Mouse (Mus musculus) CD4-positive helper T cell, adult 2 months (primary cell): ENCODE measurements around the gene Tgfbr1.

Experiments
- DNase-seq: peaks from one replicate; pipeline ENCODE4 v3.0.0-alpha.2; 2012; ENCODE audit warnings: low read depth, missing footprints, low spot score

The Tgfbr1 gene

GRCm38 (mm10) chr4:47352803-47353388, at the start of gene Tgfbr1:
Gene Tgfbr1, plus strand, starts transcription at chr4:47353222.
- peak; percentile 96 for DNase-seq

- DNase-seq: peak; percentile 65
These were observed 49.6 kb upstream of the Tgfbr1 start for GRCm38 (mm10) chr4:47303340-47303998.

- DNase-seq: peak; percentile 48
These were observed 43.0 kb upstream of the Tgfbr1 start for GRCm38 (mm10) chr4:47309886-47310625.

GRCm38 (mm10) chr4:47310812-47311211, 42.2 kb upstream of the Tgfbr1 start:
- DNase-seq: peak; percentile 43

DNA sequence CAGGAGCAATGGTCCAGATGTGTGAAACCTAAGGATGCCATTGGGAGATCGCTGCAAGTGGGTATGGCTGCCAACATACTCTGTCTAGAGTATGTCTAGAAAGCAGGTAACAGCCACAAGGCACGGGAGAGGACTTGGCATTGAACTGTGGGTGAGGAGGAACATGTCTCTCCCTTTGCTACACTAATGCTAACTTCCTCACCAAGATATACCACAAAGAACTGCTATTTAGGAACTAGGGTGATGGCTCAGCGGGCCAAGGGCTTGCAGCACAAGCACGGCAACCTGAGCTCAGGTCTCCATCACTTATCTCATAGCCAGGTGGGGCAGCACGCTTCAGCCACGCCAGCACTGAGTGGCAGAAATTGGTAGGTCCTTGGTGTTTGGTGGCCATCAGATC, 41.6 kb upstream of the Tgfbr1 start:
- no peak for DNase-seq

GRCm38 (mm10) chr4:47311929-47312328, 41.1 kb upstream of the Tgfbr1 start:
- DNase-seq: no peak

GRCm38 (mm10) chr4:47312676-47313075, 40.3 kb upstream of the Tgfbr1 start:
- no peak for DNase-seq

DNA sequence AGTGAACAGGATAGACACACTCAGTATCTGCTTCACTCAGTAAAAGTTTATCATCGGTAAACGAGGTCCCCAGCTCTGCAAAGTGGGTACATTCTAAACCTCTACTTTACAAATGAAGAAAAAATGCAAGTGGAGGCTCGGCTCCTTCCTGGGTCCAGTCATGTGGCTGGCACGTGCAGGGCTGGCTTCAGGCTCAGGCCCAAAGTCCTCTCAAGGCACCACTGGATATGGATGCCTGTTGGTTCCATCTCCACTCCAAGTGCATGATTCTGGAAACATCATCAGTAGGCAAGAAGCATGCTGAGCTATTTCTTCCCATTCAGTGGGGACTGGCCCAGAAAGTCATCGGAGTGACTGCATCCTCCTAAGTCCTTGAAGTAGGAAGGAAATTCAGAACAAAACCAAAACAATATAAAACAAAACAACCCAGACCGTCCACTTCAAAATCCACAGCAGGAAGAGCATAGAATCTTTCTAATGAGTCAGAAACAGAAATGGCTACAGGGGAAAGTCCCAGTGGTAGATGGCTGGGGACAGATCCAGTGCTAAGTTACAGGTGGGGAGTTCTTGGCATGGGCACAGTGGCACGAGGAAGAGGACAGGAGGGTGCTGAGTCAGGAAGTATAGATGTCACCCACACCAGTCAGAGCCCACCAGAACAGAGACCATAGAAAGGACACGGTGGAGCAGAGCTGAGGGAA, 39.2 kb upstream of the Tgfbr1 start:
- peak; percentile 38 for DNase-seq

DNA sequence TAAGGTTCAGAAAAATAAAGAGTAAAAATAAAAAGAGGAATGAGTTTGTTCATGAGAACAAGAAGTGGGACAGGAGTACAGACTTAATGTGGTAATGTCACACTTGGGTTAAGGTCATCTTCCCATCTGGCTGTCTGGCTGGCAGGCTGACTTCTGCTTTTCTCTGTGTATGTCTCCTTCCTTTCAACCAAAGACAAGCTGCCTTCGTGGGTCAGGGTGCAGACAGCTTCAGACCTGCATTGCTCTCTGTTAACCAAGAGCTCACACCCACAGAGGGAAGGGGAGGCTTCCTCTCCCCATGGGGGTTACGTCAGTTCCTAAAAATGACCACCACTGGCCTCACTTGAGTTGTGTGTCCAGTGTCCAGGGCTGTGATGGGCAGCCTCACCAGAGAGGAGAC, 37.6 kb upstream of the Tgfbr1 start:
- DNase-seq: no peak

- no peak for DNase-seq
These were observed 36.6 kb upstream of the Tgfbr1 start for GRCm38 (mm10) chr4:47316432-47316831.

DNA sequence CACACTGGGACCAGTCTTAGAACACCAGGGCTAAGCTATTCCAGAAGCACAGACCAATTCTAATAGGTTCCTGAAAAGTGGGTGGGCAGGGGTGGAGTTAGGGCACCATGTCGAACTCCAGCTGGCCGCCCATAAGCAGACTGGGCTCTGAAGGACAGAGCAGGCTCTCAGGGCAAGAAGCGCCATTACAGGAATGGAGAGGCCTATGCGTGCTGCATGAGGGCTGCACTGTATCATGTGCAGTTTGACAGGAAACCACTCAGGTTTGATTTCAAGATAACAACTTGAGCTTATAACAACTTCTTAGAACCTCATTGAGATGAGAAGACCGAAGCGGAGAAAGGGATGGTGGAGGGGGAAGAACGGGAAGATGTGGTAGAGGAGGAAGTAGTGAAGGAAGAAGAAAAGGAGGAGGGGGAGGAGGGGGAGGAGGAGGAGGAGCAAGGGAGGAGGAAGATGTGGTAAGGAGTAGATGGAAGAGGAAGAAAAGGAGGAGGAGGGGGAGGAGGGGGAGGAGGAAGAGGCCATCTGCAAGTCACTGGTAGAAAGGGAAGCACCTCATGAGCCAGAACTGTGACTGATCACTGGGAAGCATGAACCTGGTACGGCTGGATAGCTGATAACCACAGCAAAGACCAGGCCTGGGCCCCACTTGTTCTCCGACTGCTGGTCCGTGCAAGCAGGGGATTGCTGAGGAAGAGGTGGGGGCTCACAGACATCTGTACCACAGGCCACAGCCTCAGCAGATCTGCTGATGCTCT, 33.3 kb upstream of the Tgfbr1 start:
- peak; percentile 83 for DNase-seq

DNA sequence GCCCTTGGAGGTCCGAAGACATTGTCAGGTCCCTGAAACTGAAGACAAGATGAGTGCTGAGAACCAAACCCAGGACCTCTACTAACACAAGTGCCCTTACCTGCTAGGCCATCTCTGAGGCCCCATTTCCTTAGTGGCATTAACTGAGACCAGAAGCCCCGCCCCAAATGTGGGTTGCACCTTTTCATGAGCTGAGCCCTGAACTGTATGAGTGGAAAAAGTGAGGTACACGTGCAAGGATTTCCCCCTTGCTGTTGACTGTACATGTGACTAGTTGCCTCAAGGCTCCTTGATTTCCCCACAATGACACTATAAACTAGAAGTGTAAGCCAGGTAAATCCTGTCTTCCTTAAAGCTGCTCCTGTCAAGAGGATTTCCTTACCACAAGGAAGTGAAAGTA, 30.7 kb upstream of the Tgfbr1 start:
- DNase-seq: peak; percentile 84

DNA sequence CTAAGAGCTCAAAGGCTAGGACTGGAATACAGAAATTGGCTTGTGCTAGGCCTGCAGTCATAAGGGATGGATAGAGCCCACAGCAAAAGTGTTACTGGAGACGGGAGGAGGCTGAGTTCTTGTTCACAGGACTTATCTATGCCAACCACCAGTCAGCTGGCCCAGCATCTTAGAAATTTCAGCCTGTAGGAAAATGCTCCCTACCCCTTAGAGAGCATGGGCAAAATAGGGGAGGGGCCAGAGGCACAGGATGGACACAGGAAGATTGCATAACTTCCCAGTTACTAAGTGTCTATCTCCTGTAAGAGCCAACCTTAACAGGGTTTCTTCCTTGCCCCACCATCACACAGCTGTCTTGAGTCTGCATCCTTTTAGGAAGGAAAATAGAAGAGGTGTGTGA, 28.8 kb upstream of the Tgfbr1 start:
- DNase-seq: no peak

GRCm38 (mm10) chr4:47327782-47328181, 25.2 kb upstream of the Tgfbr1 start:
- no peak for DNase-seq

GRCm38 (mm10) chr4:47329285-47329684, 23.7 kb upstream of the Tgfbr1 start:
- DNase-seq: no peak

GRCm38 (mm10) chr4:47330378-47331052, 22.5 kb upstream of the Tgfbr1 start:
- DNase-seq: no peak

DNA sequence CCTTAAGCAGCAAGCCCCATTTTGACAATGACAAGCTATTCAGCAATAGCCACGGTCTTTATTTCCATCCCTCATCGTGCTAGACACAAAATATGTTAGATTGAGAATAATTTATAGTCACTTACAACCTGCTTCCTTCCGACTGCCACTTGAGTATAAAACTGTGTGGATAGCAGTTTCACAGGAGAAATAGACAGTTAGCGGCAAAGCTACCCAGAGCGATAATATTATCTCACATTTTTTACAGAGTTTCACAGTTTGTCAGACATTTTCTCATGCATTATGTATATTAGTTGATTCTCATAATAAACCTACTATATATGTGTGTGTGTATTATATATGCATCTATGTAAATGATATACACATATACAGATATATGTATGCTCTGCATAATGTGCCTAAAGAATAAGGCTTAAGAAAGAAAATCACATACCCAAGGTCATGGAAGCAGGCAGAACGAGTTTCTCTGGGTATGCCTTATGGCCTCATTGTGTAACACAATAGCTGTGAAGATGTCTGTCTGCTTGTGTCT, 20.1 kb upstream of the Tgfbr1 start:
- no peak for DNase-seq

DNA sequence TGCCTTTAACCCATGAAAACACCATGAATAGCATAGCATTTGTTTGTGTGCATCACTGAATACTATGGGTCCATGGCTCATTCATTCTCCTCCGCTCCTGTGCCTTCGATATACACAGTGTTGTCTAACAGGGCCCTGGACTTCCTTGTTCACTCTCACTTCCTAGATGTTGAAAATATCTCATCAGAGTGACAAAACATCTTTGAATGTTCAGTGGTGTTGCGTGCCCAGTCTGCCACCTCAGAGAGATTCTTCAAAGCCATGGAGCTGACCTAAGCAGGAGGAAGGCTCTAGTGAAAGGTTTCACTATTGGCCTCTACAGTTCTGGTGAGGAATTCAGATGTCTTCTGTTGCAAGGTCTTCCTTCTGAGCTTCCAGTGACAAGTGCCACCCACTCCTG, 19.5 kb upstream of the Tgfbr1 start:
- no peak for DNase-seq

DNA sequence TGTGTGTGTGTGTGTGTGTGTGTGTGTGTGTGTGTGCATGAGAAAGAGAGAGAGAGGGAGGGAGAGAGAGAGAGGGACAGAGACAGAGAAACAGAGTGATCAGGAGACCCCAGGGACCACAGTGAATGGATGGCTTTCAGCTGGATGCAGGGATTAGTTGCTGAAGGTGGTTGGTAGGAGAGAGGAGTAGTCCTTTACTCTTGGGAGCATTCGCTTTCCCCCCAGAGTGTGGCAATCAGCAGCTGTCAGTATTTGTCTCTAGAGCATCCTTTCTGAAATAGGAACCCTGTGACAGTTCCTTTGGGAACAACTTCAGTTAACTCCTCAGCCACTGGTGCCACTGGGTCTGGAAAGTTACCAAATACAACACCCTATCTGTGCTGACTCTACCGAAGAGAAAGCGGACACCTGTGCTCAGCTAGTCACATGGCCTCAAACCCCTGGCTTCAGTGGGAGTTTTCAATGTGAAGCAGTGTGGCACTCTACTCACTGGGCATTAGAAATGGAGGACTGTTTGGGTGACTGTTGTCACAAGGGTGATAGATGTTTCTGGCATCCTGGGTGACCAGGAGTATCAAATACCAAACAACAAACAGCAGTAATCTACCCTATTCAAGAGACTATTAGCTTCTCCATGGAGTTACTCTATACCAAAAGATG, 16.0 kb upstream of the Tgfbr1 start:
- no peak for DNase-seq

- DNase-seq: no peak
These were observed 10.4 kb upstream of the Tgfbr1 start for GRCm38 (mm10) chr4:47342632-47343031.
